Mouse (Mus musculus) left cerebral cortex, postnatal 10 days (tissue): ENCODE measurements around the gene Ccr10. TPM values are rescaled to one million over a fixed set of nuclear protein-coding genes. Genes with fewer than 3 reads are reported as not detected.

Experiments used
- DNase-seq, 2 experiments: peaks; one replicate each; pipeline ENCODE4 v3.0.0; 2021 to 2022; ENCODE audit warnings: low spot score in 2 of 2, mixed read lengths in 1 of 2; ENCODE audit errors: extremely low spot score in 1 of 2
- intact Hi-C: fragments of 180-260 bp; cut with DNase I; formaldehyde crosslinking; loops from one replicate; pipeline ENCODE4 v1.15.1; 2025
- total RNA-seq, 2 experiments: library from RNA; stranded (reverse); gene quantifications; 2 replicates each; pipeline ENCODE4 v1.2.3; 2021

Ccr10 gene
- total RNA-seq, 2 experiments from 2014 or later, result 0.41 TPM; not detected in 1

GRCm38 (mm10) chr11:101190181-101190912, 15.1 kb upstream of the Ccr10 start:
- intact Hi-C loops, result no loop called here
- peak in 1 of 2 experiments; percentile 23 for DNase-seq

GRCm38 (mm10) chr11:101189495-101190180, 14.4 kb upstream of the Ccr10 start:
- intact Hi-C loops, result no loop called here
- peak in 1 of 2 experiments; percentile 69 for DNase-seq

GRCm38 (mm10) chr11:101188166-101188805, 13.0 kb upstream of the Ccr10 start:
- intact Hi-C loops, result no loop called here
- DNase-seq, result peak in 1 of 2 experiments; percentile 45

DNA sequence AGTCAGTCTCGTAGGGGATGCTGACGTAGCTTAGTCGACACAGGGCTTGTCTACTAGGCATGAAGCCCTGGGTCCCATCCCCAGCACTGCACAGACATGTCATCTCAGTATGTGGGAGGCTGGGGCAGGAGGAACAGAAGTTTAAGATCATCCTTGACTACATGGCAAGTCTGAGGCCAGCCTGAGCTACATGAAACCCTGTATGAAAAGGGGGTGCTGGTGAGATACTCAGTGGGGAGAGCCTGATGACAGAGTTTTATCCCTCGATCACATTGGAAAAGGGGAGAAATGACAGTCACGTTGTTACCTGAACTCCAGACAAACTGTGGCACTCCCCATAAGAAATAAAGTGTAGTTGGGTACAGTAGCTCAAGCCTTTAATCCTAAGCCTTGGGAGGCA, 12.3 kb upstream of the Ccr10 start:
- no peak for DNase-seq
- intact Hi-C loops, result no loop called here

GRCm38 (mm10) chr11:101186526-101187247, 11.4 kb upstream of the Ccr10 start:
- peak in 1 of 2 experiments; percentile 36 for DNase-seq
- intact Hi-C loops, result no loop called here

- intact Hi-C loops, result no loop called here
- peak in 1 of 2 experiments; percentile 14 for DNase-seq
These were observed 10.2 kb upstream of the Ccr10 start for GRCm38 (mm10) chr11:101185441-101185840.

DNA sequence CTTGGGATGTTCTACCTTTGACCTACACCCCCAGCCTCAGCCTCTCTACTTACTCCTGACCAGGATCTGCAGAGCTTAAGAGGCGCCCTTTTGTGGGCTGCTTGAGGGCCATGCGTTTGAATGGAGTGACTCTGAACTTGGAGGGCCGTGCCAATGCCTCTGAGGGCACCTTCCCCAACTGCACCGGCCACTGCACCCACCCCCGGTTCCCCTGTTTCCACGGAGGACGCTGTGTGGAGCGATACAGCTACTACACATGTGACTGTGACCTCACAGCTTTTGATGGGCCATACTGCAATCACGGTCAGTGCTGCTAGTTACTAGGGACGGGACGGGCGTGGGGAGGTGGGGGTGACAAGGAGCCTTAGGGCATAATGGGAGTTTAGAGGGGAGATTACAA, 9.7 kb upstream of the Ccr10 start:
- DNase-seq, result peak in 1 of 2 experiments; percentile 22
- intact Hi-C loops, result no loop called here

- intact Hi-C loops, result no loop called here
- peak in 1 of 2 experiments; percentile 21 for DNase-seq
These were observed 7.7 kb upstream of the Ccr10 start for GRCm38 (mm10) chr11:101182771-101183517.

GRCm38 (mm10) chr11:101181961-101182360, 6.7 kb upstream of the Ccr10 start:
- DNase-seq, result peak in 1 of 2 experiments; percentile 14
- intact Hi-C loops, result no loop called here

GRCm38 (mm10) chr11:101180846-101181740, 5.8 kb upstream of the Ccr10 start:
- DNase-seq, result peak in 1 of 2 experiments; percentile 78
- intact Hi-C loops, result no loop called here

- intact Hi-C loops, result no loop called here
- peak in 1 of 2 experiments; percentile 24 for DNase-seq
These were observed 5.0 kb upstream of the Ccr10 start for GRCm38 (mm10) chr11:101180261-101180660.

DNA sequence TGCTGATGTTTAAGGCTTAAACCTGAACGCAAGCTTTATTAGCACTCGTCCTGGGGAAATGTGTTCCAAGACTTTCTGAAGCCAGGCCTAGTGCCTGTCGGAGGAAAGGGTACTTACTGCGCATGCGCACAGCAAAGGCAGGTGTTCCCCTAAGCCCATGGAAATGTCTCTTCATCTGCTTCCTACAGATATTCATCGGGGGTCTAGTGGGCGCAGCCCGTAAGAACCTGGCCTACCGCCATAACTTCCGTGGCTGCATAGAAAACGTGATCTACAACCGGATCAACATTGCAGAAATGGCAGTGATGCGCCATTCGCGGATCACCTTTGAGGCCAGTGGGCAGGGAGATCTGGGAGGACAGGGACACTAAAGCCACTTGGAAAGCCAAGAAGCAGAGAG, 4.1 kb upstream of the Ccr10 start:
- DNase-seq, result peak in 1 of 2 experiments; percentile 26

DNA sequence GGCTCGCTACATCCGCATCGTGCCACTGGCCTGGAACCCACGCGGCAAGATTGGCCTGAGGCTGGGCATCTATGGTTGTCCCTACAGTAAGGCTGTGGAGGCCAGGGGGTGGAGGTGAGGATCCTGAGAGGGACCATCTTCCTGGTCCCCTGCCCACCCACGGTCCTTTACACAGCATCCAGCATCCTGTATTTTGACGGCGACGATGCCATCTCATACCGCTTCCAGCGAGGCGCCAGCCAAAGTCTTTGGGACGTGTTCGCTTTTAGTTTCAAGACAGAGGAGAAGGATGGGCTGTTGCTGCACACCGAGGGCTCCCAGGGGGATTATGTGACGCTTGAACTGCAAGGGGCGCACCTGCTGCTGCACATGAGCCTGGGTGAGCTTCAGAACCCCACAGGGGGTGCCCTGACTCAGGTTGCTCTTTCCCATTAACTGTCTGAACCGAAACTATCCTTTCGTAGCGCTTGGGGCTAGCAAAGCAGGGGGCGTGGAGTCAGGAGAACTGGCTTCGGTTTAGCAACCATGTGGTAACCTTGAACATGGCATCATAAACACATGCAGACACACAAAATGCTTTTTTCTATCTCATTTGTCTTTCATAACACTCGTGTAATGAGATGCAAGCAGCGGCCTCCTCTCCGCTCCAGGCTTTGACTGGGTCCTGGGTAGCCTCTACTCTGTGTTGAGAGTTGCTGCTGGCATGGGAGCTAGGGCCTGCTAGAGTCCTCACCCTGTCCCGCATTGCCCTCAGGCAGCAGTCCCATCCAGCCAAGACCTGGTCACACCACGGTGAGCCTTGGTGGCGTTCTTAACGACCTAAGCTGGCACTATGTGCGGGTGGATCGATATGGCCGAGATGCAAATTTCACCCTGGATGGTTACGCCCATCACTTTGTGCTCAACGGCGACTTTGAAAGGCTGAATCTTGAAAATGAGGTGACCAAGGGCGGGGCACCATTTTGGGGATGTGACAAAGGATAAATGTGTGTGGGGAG, 3.1 kb upstream of the Ccr10 start:
- DNase-seq, result peak in 1 of 2 experiments; percentile 26
- intact Hi-C loops, result loop anchor here (5.0 to 10.0 kb wide), 2 partner anchors 96 to 194 kb away; partner anchors contain the start of gene Coasy

More for the DNA sequence above, 4.1 kb upstream of the Ccr10 start:
- intact Hi-C loops, result loop anchor here (5.0 to 10.0 kb wide), 2 partner anchors 97 to 195 kb away; partner anchors contain the start of gene Coasy

GRCm38 (mm10) chr11:101176933-101177773, 1.9 kb upstream of the Ccr10 start:
- intact Hi-C loops, result loop anchor here (2.0 to 10.0 kb wide), 3 partner anchors 80 to 192 kb away; partner anchors contain the start of gene Coasy
- DNase-seq, result peak; percentile 49 to 81

GRCm38 (mm10) chr11:101176117-101176691, 961 bp upstream of the Ccr10 start:
- DNase-seq, result peak; percentile 42 to 73
- intact Hi-C loops, result loop anchor here (2.0 to 10.0 kb wide), 3 partner anchors 79 to 191 kb away; partner anchors contain the start of gene Coasy
